Mouse (Mus musculus) limb, embryonic 14.5 days (tissue): ENCODE results near the gene Tmprss12. TPM values are rescaled to one million over a fixed set of nuclear protein-coding genes. Genes with fewer than 3 reads are reported as not detected.
A peak's percentile ranks its signal among the peaks of the same experiment; 100 is the strongest.
"Not testable (repeated sequence)": the region's sequence is repeated elsewhere in the genome, so short reads cannot be mapped to it uniquely, and the experiment has no call there.

ENCODE experiments used
- ATAC-seq: fragments of 200-750 bp; cut with Nextera tagmentation; 2 replicates; pipeline ENCODE4 v1.8.0; 2017; ENCODE audit warnings: low read depth, moderate number of reproducible peaks, moderate TSS enrichment; ENCODE audit not compliant: low FRiP score
- DNase-seq: peaks from one replicate; pipeline ENCODE4 v3.0.0-alpha.2; 2015; ENCODE audit warnings: low spot score
- H3K27ac ChIP-seq: fragments of 300-500 bp; sonication (generic); replicated peaks from 2 replicates; pipeline ENCODE4 v1.5.1; 2014; ENCODE audit warnings: low read depth, mild to moderate bottlenecking, low read length, moderate library complexity, mixed read lengths
- H3K27me3 ChIP-seq: fragments of 300-500 bp; sonication (generic); 2 replicates; pipeline ENCODE4 v1.6.1; 2014; ENCODE audit warnings: low read length, mixed read lengths; ENCODE audit not compliant: control insufficient read depth, insufficient read depth
- H3K36me3 ChIP-seq: fragments of 300-500 bp; sonication (generic); 2 replicates; pipeline ENCODE4 v1.6.1; 2014; ENCODE audit warnings: mild to moderate bottlenecking, low read length, moderate library complexity, mixed read lengths; ENCODE audit not compliant: control insufficient read depth, insufficient read depth
- H3K4me1 ChIP-seq: fragments of 300-500 bp; sonication (generic); 2 replicates; pipeline ENCODE4 v1.6.1; 2014; ENCODE audit warnings: antibody characterized with exemption, low read length, mixed read lengths; ENCODE audit not compliant: control insufficient read depth, insufficient read depth
- H3K4me2 ChIP-seq: fragments of 300-500 bp; sonication (generic); replicated peaks from 2 replicates; pipeline ENCODE4 v1.6.1; 2014; ENCODE audit warnings: low read depth, mild to moderate bottlenecking, low read length, moderate library complexity; ENCODE audit not compliant: severe bottlenecking
- H3K4me3 ChIP-seq: fragments of 300-500 bp; sonication (generic); replicated peaks from 2 replicates; pipeline ENCODE4 v1.5.1; 2014; ENCODE audit warnings: low read length
- H3K9ac ChIP-seq: fragments of 300-500 bp; sonication (generic); 2 replicates; pipeline ENCODE4 v1.6.1; 2014; ENCODE audit warnings: mild to moderate bottlenecking, low read depth, low read length, moderate library complexity; ENCODE audit not compliant: severe bottlenecking
- H3K9me3 ChIP-seq: fragments of 300-500 bp; sonication (generic); 2 replicates; pipeline ENCODE4 v1.6.1; 2016; ENCODE audit warnings: low read length; ENCODE audit not compliant: control insufficient read depth
- POLR2A ChIP-seq: fragments of 200-500 bp; IDR thresholded peaks from 2 replicates; pipeline ENCODE4 v1.8.0; 2012; ENCODE audit warnings: inconsistent platforms, mild to moderate bottlenecking, moderate library complexity, borderline replicate concordance; ENCODE audit not compliant: insufficient read depth, insufficient read length; ENCODE audit errors: extremely low read depth
- WGBS: fragments of 180-500 bp; shearing (Covaris S2); extraction: QIAGEN DNeasy Blood & Tissue Kit; methylation state at CpG from one replicate; pipeline ENCODE4 v1.1.7; 2014; 5-methylcytosine and 5-hydroxymethylcytosine counted together
- polyA plus RNA-seq, 2 experiments: library from polyadenylated mRNA; depleted of rRNA in 1 of 2; stranded (reverse) in 1 of 2; unstranded in 1 of 2; fragments of >200 nt; fragmentation: Nextera tagmentation in 1 of 2; extraction: Ambion mirVana in 1 of 2; gene quantifications; 2 replicates each; pipeline versions ENCODE4 v1.2.1 to v1.2.3; 2012 to 2014

The Tmprss12 gene
- polyA plus RNA-seq, 2 experiments, result not detected

DNA sequence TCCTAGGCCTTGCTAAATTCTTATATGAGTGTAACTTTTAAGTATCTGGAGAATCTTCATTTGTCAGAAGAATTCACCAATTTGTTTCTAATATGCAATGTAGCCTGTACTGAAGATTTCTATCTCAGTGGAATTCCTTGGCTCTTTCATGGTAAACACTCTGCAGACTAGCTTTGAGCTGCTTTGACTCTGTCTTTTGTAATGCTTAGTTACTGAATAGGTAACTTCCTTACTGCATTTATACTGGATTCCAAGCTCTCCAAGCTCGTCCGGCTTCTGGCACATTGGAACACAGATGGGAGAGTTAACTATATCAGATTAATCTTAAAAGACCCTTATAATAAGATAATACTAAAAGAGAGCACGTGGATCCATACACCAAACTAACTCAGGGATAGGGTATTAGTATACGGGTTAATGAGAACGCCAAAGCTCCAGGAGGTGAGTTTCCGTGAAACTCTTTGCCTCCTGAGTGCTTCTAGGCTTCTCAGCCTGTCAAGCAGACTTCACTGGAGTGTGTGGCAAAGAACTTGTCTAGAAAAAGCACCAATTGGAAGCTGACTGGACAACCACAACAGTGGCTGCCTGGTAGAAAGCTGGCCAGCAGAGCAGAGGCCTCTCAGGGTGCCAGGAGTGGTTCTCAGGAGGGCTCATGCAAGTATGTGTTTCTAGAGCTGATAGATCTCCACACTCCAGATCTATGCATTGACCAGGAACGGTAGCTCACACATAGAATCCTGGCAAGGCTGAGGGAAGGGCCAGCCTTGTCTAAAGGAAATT, 21.8 kb upstream of the Tmprss12 start:
- Histone ChIP-seq H3K9ac (no peak overlapping the region), H3K27ac (no peak overlapping the region), H3K4me2 (no peak overlapping the region), H3K4me3 (no peak overlapping the region), H3K9me3 (no peaks in the 10 kb centered on the region), H3K27me3 (no peaks in the 10 kb centered on the region), H3K36me3 (peaks cover 59% of the 10 kb centered on the region), H3K4me1 (no peaks in the 10 kb centered on the region)
- DNase-seq, result no peak
- no peak for TF ChIP-seq POLR2A
- WGBS, result 93% methylated on average over 7 of the region's 7 CpGs
- ATAC-seq, result no peak

DNA sequence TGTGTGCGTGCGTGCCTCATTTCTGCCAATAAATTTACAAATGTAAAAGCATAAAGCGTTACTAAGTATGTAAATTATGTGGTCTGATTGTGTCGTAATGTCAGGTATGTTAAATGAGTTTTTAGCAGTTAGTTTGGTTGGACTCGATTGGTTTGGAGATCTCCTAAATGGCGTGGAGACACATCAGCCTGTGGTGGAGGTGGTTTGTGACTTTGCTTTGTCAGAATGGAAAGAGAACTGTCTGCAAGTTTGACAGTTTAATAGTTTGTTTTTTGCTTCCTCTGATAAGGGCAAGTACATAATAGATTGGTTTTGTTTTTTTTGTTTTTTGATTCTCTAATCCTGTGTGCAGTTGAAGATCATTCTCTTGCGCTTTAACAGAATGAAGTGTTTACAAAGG, 20.3 kb upstream of the Tmprss12 start:
- not testable (repeated sequence) for H3K27me3 ChIP-seq, H3K4me3 ChIP-seq, H3K9me3 ChIP-seq, DNase-seq, H3K4me2 ChIP-seq, H3K27ac ChIP-seq, H3K4me1 ChIP-seq, ATAC-seq, H3K9ac ChIP-seq
- peaks cover 44% of the 10 kb centered on the region for H3K36me3 ChIP-seq
- 87% methylated on average over 6 of the region's 7 CpGs for WGBS

DNA sequence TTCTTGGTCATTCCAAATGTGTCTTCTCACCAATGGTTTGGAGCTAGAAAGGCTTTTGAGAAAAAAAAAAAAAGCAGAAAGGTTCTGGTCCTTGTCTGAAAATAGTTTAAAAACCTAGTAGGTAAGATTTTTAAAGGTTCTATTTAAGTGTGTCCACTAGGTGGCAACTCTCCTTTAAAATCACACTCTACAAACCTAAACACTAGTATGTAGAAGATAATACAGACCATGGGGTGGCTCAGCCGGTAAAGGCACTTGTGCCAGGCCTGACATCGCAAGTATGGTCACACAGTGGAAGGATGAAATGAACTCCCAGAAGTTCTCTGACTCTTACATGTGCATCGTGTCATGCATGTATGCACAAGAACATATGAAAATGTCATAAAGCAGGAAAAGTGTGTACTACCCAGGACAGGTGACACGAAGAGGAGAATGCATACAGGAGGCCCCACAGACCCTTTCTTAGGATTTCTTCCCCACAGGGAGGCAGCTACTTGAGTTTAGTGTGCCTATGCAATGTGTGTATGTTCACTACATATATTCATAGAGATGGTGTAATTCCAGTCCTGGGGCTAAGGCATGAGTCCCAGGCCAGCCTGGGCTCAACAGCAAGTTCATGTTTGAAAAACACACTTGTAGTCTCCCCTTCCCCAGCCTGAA, 17.3 kb upstream of the Tmprss12 start:
- Histone ChIP-seq H3K4me3 (no peak overlapping the region), H3K27me3 (no peaks in the 10 kb centered on the region), H3K4me1 (no peaks in the 10 kb centered on the region), H3K4me2 (no peak overlapping the region), H3K36me3 (peaks cover 17% of the 10 kb centered on the region), H3K9me3 (no peaks in the 10 kb centered on the region), H3K9ac (no peak overlapping the region), H3K27ac (no peak overlapping the region)
- ATAC-seq, result no peak
- DNase-seq, result peak; percentile 59
- no peak for TF ChIP-seq POLR2A
- WGBS, result 25% methylated on average over 4 of the region's 4 CpGs

DNA sequence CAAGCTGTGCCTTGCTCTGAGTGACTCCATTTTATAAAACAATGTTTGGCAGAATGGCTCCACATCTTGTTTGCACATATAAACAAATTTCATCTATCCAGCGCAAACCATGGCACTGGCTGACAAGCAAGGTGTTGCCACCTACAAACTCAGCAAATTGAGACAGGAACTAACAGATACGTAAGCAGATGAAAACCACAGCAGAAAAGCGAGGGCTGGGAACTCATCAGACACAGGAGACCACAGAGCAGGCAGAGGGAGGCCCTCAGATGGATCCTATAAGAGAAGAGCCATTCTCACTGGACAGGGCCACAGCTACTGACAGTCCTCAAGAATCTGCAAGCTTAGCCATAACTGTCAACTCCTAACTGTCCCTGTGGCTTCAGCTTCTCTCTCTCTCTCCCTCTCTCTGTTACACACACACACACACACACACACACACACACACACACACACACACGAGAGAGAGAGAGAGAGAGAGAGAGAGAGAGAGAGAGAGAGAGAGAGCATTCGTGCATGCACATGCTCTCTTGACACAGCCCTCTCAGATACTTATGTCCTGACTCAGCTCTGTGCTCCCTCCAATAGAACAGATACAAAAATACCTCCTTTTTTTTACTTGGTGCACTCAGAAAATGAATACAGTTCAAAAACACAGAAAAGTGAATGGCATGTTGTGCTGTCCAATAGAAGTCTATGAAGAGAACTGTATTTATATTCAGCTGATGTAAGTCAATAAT, 14.9 kb upstream of the Tmprss12 start:
- Histone ChIP-seq H3K9ac (no peak overlapping the region), H3K27me3 (no peaks in the 10 kb centered on the region), H3K9me3 (no peaks in the 10 kb centered on the region), H3K4me3 (no peak overlapping the region), H3K4me1 (no peaks in the 10 kb centered on the region), H3K27ac (no peak overlapping the region), H3K4me2 (no peak overlapping the region), H3K36me3 (peaks cover 6% of the 10 kb centered on the region; the same call in 1 of the 2 replicates)
- TF ChIP-seq POLR2A, result no peak
- ATAC-seq (no peak), DNase-seq (no peak)
- WGBS, result 83% methylated on average over 4 of the region's 5 CpGs

DNA sequence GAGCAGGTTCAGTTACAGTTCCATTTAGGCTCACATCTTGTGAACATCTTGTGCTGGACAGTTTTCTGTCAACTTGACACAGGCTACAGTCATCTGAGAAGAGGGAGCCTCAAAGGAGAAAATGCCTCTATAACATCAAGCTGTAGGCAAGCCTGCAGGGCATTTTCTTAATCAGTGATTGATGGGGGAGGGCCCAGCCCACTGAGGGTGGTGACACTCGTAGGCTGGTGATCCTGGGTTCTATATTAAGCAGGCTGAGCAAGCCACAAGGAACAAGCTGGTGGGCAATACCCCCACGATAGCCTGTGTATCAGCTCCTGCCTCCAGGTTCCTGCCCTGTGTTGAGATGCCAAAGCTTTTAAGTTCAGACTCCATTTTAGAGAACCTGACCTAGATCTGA, 11.7 kb upstream of the Tmprss12 start:
- H3K4me3 ChIP-seq, result no peak overlapping the region
- H3K4me1 ChIP-seq, result no peaks in the 10 kb centered on the region
- no peak overlapping the region for H3K27ac ChIP-seq
- H3K27me3 ChIP-seq, result no peaks in the 10 kb centered on the region
- WGBS, result 72% methylated on average over 2 of the region's 2 CpGs
- no peaks in the 10 kb centered on the region for H3K9me3 ChIP-seq
- H3K4me2 ChIP-seq, result no peak overlapping the region
- ATAC-seq, result no peak
- no peaks in the 10 kb centered on the region for H3K36me3 ChIP-seq
- DNase-seq, result no peak
- TF ChIP-seq POLR2A, result no peak
- no peak overlapping the region for H3K9ac ChIP-seq
